Mouse (Mus musculus) liver, postnatal 0 days (tissue): ENCODE measurements around the gene Parp4.

ENCODE experiments used
- CTCF ChIP-seq: sonication (generic); IDR thresholded peaks from 2 replicates; pipeline ENCODE4 v1.5.1; 2016; ENCODE audit warnings: antibody characterized with exemption, low read depth
- EP300 ChIP-seq: IDR thresholded peaks from 2 replicates; pipeline ENCODE4 v1.6.1; 2016; ENCODE audit warnings: antibody characterized with exemption, low read depth, mild to moderate bottlenecking

GRCm38 (mm10) chr14:56571310-56572093 lies 3.9 kb upstream of the Parp4 start:
- TF ChIP-seq CTCF (no peak), EP300 (no peak)
